Mouse (Mus musculus) limb, embryonic 14.5 days (tissue): ENCODE data around the gene Nfkbib. TPM values are rescaled to one million over a fixed set of nuclear protein-coding genes. Genes with fewer than 3 reads are reported as not detected.

Source experiments
- ATAC-seq: fragments of 200-750 bp; cut with Nextera tagmentation; 2 replicates; pipeline ENCODE4 v1.8.0; 2017; ENCODE audit warnings: low read depth, moderate number of reproducible peaks, moderate TSS enrichment; ENCODE audit not compliant: low FRiP score
- DNase-seq: peaks from one replicate; pipeline ENCODE4 v3.0.0-alpha.2; 2015; ENCODE audit warnings: low spot score
- H3K27ac ChIP-seq: fragments of 300-500 bp; sonication (generic); replicated peaks from 2 replicates; pipeline ENCODE4 v1.5.1; 2014; ENCODE audit warnings: low read depth, mild to moderate bottlenecking, low read length, moderate library complexity, mixed read lengths
- H3K27me3 ChIP-seq: fragments of 300-500 bp; sonication (generic); 2 replicates; pipeline ENCODE4 v1.6.1; 2014; ENCODE audit warnings: low read length, mixed read lengths; ENCODE audit not compliant: control insufficient read depth, insufficient read depth
- H3K36me3 ChIP-seq: fragments of 300-500 bp; sonication (generic); 2 replicates; pipeline ENCODE4 v1.6.1; 2014; ENCODE audit warnings: mild to moderate bottlenecking, low read length, moderate library complexity, mixed read lengths; ENCODE audit not compliant: control insufficient read depth, insufficient read depth
- H3K4me1 ChIP-seq: fragments of 300-500 bp; sonication (generic); 2 replicates; pipeline ENCODE4 v1.6.1; 2014; ENCODE audit warnings: antibody characterized with exemption, low read length, mixed read lengths; ENCODE audit not compliant: control insufficient read depth, insufficient read depth
- H3K4me2 ChIP-seq: fragments of 300-500 bp; sonication (generic); replicated peaks from 2 replicates; pipeline ENCODE4 v1.6.1; 2014; ENCODE audit warnings: low read depth, mild to moderate bottlenecking, low read length, moderate library complexity; ENCODE audit not compliant: severe bottlenecking
- H3K4me3 ChIP-seq: fragments of 300-500 bp; sonication (generic); replicated peaks from 2 replicates; pipeline ENCODE4 v1.5.1; 2014; ENCODE audit warnings: low read length
- H3K9ac ChIP-seq: fragments of 300-500 bp; sonication (generic); 2 replicates; pipeline ENCODE4 v1.6.1; 2014; ENCODE audit warnings: mild to moderate bottlenecking, low read depth, low read length, moderate library complexity; ENCODE audit not compliant: severe bottlenecking
- H3K9me3 ChIP-seq: fragments of 300-500 bp; sonication (generic); 2 replicates; pipeline ENCODE4 v1.6.1; 2016; ENCODE audit warnings: low read length; ENCODE audit not compliant: control insufficient read depth
- POLR2A ChIP-seq: fragments of 200-500 bp; IDR thresholded peaks from 2 replicates; pipeline ENCODE4 v1.8.0; 2012; ENCODE audit warnings: inconsistent platforms, mild to moderate bottlenecking, moderate library complexity, borderline replicate concordance; ENCODE audit not compliant: insufficient read depth, insufficient read length; ENCODE audit errors: extremely low read depth
- WGBS: fragments of 180-500 bp; shearing (Covaris S2); extraction: QIAGEN DNeasy Blood & Tissue Kit; methylation state at CpG from one replicate; pipeline ENCODE4 v1.1.7; 2014; 5-methylcytosine and 5-hydroxymethylcytosine counted together
- polyA plus RNA-seq, 2 experiments: library from polyadenylated mRNA; depleted of rRNA in 1 of 2; stranded (reverse) in 1 of 2; unstranded in 1 of 2; fragments of >200 nt; fragmentation: Nextera tagmentation in 1 of 2; extraction: Ambion mirVana in 1 of 2; gene quantifications; 2 replicates each; pipeline versions ENCODE4 v1.2.1 to v1.2.3; 2012 to 2014

Nfkbib gene
- polyA plus RNA-seq, 2 experiments = 27.4 to 41.9 TPM

GRCm38 (mm10) chr7:28726600-28726999 is 40.7 kb downstream of the Nfkbib start:
- Histone ChIP-seq H3K4me1 (no peaks in the 10 kb centered on the region), H3K9ac (no peak overlapping the region), H3K27ac (no peak overlapping the region), H3K27me3 (no peaks in the 10 kb centered on the region), H3K4me3 (no peak overlapping the region), H3K36me3 (peaks cover 24% of the 10 kb centered on the region), H3K9me3 (0 out of 2 replicates have a peak, but pooled peaks cover 5% of the 10 kb centered on the region), H3K4me2 (no peak overlapping the region)
- no peak for TF ChIP-seq POLR2A
- whole genome bisulfite sequencing = 7% methylated on average over 14 of the region's 14 CpGs
- peak; percentile 61 for DNase-seq
- ATAC-seq = no peak

DNA sequence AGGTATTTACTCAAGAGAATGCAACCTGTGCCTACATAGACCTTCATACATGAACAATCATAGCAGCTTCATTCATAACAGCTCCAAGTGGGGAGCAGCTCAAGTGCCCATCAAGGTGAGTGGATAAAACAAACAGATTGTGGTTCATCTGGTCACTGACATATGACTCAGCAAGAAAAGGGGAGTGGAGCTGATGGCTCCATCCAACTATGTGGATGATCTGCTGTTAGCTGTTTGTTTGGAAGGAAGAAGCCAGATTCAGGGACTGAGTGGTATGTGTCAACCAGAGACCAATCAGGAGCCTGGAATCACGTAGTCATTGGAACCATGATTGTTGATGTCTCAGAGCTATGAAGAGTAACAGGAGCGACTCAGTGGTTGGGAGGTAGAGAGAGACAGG is 42.7 kb downstream of the Nfkbib start:
- Histone ChIP-seq H3K27ac (no peak overlapping the region), H3K4me2 (no peak overlapping the region), H3K4me3 (no peak overlapping the region), H3K27me3 (no peaks in the 10 kb centered on the region), H3K4me1 (no peaks in the 10 kb centered on the region), H3K36me3 (peaks cover 14% of the 10 kb centered on the region), H3K9ac (no peak overlapping the region), H3K9me3 (no peaks in the 10 kb centered on the region)
- ATAC-seq (no peak), DNase-seq (no peak)
- TF ChIP-seq POLR2A = no peak
- WGBS = 98% methylated on average over 2 of the region's 2 CpGs

- no peak for DNase-seq
- WGBS = 97% methylated on average over 7 of the region's 7 CpGs
- TF ChIP-seq POLR2A = no peak
Observed at GRCm38 (mm10) chr7:28722079-28722478, 45.2 kb downstream of the Nfkbib start.

DNA sequence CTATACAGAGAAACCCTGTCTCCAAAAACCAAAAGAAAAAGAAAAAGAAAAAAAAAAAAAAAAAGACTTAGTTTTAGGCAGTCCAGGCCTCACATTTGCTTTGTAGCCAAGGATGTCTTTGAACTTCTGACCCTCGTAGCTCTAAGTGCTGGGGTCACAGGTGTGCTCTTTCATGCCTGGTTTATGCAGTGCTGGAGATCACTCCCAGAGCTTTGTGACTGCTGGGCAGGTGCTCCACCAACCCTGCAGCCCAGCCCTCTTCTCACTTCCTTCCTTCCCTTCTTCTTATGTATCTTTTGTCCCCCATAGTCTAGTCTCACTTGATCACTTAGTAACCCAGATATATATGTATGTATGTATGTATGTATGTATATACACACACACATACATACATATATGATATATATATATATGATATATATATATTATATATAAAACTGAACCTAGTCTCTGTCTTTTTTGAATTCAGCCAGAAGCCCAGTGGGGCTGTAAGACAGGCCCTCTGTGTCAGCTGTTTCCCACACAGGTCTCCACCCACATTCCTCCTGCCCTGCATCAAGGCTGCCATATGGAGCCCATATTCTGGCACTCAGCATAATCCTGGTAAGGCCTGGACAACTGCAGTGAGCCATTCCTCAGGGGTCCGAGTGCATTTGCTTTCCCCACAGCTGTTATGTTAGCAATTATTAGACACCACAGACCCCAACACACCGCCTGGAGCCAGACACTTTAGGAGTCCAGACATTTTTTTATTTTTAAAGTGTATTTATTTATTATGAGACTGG is 46.4 kb downstream of the Nfkbib start:
- DNase-seq = peak; percentile 66
- Histone ChIP-seq H3K4me3 (no peak overlapping the region), H3K27ac (no peak overlapping the region), H3K9ac (no peak overlapping the region), H3K4me1 (0 out of 2 replicates have a peak, but pooled peaks cover 4% of the 10 kb centered on the region), H3K27me3 (no peaks in the 10 kb centered on the region), H3K36me3 (peaks cover 12% of the 10 kb centered on the region), H3K9me3 (no peaks in the 10 kb centered on the region), H3K4me2 (no peak overlapping the region)
- peak; percentile 62 for ATAC-seq
- TF ChIP-seq POLR2A = no peak
- WGBS = 43% methylated on average over 3 of the region's 3 CpGs

More at GRCm38 (mm10) chr7:28722079-28722478, 45.2 kb downstream of the Nfkbib start:
- H3K27ac ChIP-seq = no peak overlapping the region
- H3K9ac ChIP-seq = no peak overlapping the region
- no peaks in the 10 kb centered on the region for H3K4me1 ChIP-seq
- H3K9me3 ChIP-seq = no peaks in the 10 kb centered on the region
- peaks cover 14% of the 10 kb centered on the region for H3K36me3 ChIP-seq
- no peak overlapping the region for H3K4me3 ChIP-seq
- no peak for ATAC-seq
- H3K4me2 ChIP-seq = no peak overlapping the region
- no peaks in the 10 kb centered on the region for H3K27me3 ChIP-seq

- H3K4me1 ChIP-seq = 0 out of 2 replicates have a peak, but pooled peaks cover 4% of the 10 kb centered on the region
- no peaks in the 10 kb centered on the region for H3K27me3 ChIP-seq
- H3K36me3 ChIP-seq = peaks cover 2% of the 10 kb centered on the region; the same call in 1 of the 2 replicates
- H3K9me3 ChIP-seq = no peaks in the 10 kb centered on the region
- no peak overlapping the region for H3K4me3 ChIP-seq
- 82% methylated on average over 2 of the region's 2 CpGs for whole genome bisulfite sequencing
- no peak overlapping the region for H3K4me2 ChIP-seq
- no peak overlapping the region for H3K9ac ChIP-seq
- no peak for TF ChIP-seq POLR2A
- H3K27ac ChIP-seq = no peak overlapping the region
- DNase-seq (no peak), ATAC-seq (no peak)
Observed at GRCm38 (mm10) chr7:28719650-28720049, 47.7 kb downstream of the Nfkbib start.
